Mouse (Mus musculus): Measurements from ENCODE around the gene Lim2. TPM values are rescaled to one million over a fixed set of nuclear protein-coding genes. Genes with fewer than 3 reads are reported as not detected.

The Lim2 gene
- polyA plus RNA-seq (2015; fragmentation: Illumina TruSeq; extraction: RNeasy Lipid Tissue Mini Kit (QIAGEN cat#74804); ENCODE audit: insufficient read depth, low replicate concordance) = not detected

DNA sequence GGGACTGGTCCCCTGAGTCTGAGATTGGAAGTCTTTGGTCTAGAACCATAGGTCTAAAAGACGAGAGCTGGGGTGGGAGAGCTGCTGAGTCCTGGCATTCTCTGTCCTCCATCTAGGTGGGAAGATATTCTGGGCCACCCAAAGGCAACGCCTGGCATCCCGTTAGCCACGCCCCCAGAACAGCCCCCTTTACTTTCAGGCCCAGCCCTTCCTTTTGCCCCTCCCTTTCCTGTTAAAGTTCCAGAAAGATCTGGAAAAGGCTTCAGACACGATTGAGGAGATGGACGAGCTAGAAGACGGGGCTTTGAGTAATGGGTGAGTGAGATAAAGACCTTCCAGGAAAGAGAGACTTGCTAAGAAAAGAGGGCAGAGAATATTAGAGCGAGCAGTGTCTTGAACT lies at the start of gene Lim2:
Gene Lim2, plus strand, starts transcription at position 265 of the 400 bp plus-strand sequence.

DNA sequence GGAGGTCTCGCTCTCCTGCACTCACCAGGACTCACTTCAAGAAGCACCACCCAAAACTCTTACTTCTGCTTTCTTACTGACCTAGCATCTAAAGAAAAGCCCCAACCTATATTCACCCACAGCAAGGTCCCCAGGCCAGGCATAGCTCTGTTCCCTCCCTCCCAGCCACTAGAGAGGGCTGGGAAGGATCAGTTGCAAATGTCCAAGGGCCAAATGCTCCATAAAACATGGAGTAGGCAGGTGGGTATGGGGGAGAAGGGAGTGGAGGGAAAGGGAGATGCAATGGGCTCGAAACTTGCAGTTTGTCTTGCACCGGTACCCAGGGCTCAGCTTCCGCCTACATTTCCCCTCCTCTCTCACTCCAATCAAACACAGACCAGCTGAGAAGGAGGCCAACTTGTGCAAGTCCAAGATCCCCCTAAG lies 19.3 kb upstream of the Lim2 start, which contains the start of gene Siglecg:
Gene Siglecg, plus strand, starts transcription at position 74 of the 423 bp plus-strand sequence.

DNA sequence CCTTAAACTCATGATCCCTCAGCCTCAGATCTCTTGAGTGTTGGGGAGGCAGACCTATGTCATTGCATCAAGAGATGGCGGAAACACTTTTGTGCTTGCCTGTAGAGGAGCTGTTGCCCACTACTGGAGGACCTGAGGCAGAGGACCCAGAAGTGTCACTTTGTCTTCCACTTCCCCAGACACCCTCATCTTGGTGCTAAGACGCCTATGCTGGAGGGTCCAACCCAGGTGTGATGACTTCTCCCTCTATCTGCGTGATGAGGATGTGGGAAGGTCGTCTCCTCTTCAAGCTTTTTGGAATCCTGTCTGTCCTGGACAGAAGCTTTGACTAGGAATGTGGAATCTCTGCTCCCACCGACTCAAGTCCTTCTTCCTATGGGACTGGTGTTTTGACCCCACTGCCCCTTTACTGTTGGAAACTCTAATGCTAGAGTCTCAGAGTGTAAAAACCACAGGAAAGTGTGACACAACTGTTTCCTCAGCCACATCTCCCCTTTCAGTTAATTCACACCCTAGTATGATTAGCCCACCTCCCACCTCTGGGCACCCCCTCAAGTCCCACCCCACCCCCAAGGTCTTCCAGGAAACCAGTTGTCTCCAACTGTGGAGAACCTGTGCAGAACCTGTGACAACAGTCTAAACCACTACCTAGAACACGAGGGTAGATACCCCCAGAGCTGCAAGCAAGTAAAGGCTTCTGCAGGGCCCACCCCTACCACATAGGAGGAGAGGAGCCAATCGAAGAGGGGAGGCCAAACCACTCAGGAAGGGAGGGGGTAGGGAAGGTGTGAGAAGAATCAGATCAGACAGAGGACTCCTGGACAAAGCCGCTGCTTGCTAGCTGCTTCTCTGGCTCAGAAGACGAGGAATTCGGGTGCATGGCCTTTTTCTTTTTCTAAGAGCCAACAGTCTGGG lies 9.1 kb downstream of the Lim2 start, which contains the start of gene Nkg7:
Gene Nkg7, plus strand, starts transcription at position 733 of the 915 bp plus-strand sequence.

DNA sequence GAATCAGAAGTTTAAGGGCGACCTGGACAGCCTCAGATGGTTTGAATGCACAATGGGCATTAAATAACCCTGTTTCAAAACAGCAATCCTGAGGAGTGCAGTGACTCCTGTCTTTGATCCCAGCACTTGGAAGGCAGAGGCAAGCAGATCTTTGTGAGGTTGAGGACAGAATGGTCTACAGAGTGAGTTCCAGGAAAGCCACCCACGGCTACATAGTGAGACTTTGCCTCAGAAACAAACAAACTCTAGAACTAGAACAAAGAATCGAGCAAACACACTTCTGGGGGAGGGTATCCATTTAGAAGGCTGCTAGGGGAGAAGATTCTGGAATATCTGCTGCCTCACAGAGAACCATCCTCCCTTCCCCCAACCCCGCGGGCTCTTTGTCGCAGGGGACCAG lies 13.0 kb downstream of the Lim2 start, which contains the start of gene Cldnd2:
Gene Cldnd2, plus strand, starts transcription at position 301 of the 400 bp plus-strand sequence.

DNA sequence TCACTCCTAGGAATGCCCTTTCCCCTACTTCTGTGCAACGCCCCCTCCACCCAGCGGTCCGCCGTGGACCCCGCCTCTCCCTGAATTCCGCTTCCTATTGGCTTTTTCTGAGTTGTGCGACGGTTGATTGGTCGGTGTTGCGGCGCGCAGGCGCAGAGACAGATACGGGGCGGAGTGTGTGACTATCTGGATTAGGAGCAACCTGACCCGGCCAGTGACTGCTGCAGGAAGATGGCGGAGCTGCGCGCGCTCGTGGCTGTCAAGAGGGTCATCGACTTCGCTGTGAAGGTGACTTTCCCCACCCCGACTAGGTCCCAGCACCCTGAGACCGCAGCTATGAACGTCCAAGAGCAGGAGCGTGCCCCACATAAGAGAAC lies 16.4 kb downstream of the Lim2 start, which contains the start of the genes Etfb and Gm45233:
Gene Etfb, plus strand, starts transcription at position 167 of the 377 bp plus-strand sequence.
Gene Gm45233, plus strand, starts transcription at position 212 of the 377 bp plus-strand sequence.

DNA sequence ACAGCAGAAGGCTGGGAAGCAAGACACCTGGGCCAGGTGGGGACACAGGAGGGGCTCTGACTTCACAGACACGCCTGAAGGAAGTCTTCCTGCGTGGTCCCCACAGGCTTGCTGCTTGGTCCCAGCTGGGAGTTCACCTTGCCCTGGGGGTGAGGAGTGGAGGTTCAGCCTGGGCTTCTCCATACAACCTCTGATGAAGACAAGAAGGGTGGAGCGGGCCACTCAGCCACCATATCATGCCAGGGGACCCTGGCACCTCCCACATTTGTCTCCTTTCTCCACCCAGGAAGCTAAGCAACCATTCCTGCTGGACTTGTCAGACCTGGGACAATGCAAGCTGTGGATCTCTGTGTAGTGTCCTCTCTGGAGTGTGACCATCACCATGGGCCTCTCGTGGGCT lies 35.4 kb downstream of the Lim2 start, which contains the start of gene Vsig10l:
Gene Vsig10l, plus strand, starts transcription at position 301 of the 400 bp plus-strand sequence.

Other genes with a start within 250 kb of the Lim2 start
- gene Zfp715, start 114.4 kb upstream of the Lim2 start, polyA plus RNA-seq (2015; fragmentation: Illumina TruSeq; extraction: RNeasy Lipid Tissue Mini Kit (QIAGEN cat#74804); ENCODE audit: insufficient read depth, low replicate concordance) = 46.8 TPM
- gene Siglecf, start 76.3 kb upstream of the Lim2 start, polyA plus RNA-seq (2015; fragmentation: Illumina TruSeq; extraction: RNeasy Lipid Tissue Mini Kit (QIAGEN cat#74804); ENCODE audit: insufficient read depth, low replicate concordance) = 0.94 TPM
- 244 TPM for gene Siglecg, start 19.5 kb upstream of the Lim2 start, polyA plus RNA-seq (2015; fragmentation: Illumina TruSeq; extraction: RNeasy Lipid Tissue Mini Kit (QIAGEN cat#74804); ENCODE audit: insufficient read depth, low replicate concordance)
- 79.6 TPM for gene Nkg7, start 9.4 kb downstream of the Lim2 start, polyA plus RNA-seq (2015; fragmentation: Illumina TruSeq; extraction: RNeasy Lipid Tissue Mini Kit (QIAGEN cat#74804); ENCODE audit: insufficient read depth, low replicate concordance)
- gene Cldnd2, start 13.1 kb downstream of the Lim2 start, polyA plus RNA-seq (2015; fragmentation: Illumina TruSeq; extraction: RNeasy Lipid Tissue Mini Kit (QIAGEN cat#74804); ENCODE audit: insufficient read depth, low replicate concordance) = not detected
- gene Etfb, start 16.4 kb downstream of the Lim2 start, polyA plus RNA-seq (2015; fragmentation: Illumina TruSeq; extraction: RNeasy Lipid Tissue Mini Kit (QIAGEN cat#74804); ENCODE audit: insufficient read depth, low replicate concordance) = 48.7 TPM
- gene Gm45233, start 16.5 kb downstream of the Lim2 start, polyA plus RNA-seq (2015; fragmentation: Illumina TruSeq; extraction: RNeasy Lipid Tissue Mini Kit (QIAGEN cat#74804); ENCODE audit: insufficient read depth, low replicate concordance) = not detected
- 1.5 TPM for gene Vsig10l, start 35.5 kb downstream of the Lim2 start, polyA plus RNA-seq (2015; fragmentation: Illumina TruSeq; extraction: RNeasy Lipid Tissue Mini Kit (QIAGEN cat#74804); ENCODE audit: insufficient read depth, low replicate concordance)
- gene Iglon5, start 62.4 kb downstream of the Lim2 start, polyA plus RNA-seq (2015; fragmentation: Illumina TruSeq; extraction: RNeasy Lipid Tissue Mini Kit (QIAGEN cat#74804); ENCODE audit: insufficient read depth, low replicate concordance) = not detected
- gene 4931406B18Rik, start 78.3 kb downstream of the Lim2 start, polyA plus RNA-seq (2015; fragmentation: Illumina TruSeq; extraction: RNeasy Lipid Tissue Mini Kit (QIAGEN cat#74804); ENCODE audit: insufficient read depth, low replicate concordance) = 0.12 TPM
- 36.3 TPM for gene Cd33, start 116.8 kb downstream of the Lim2 start, polyA plus RNA-seq (2015; fragmentation: Illumina TruSeq; extraction: RNeasy Lipid Tissue Mini Kit (QIAGEN cat#74804); ENCODE audit: insufficient read depth, low replicate concordance)
- gene Zfp658, start 134.6 kb downstream of the Lim2 start, polyA plus RNA-seq (2015; fragmentation: Illumina TruSeq; extraction: RNeasy Lipid Tissue Mini Kit (QIAGEN cat#74804); ENCODE audit: insufficient read depth, low replicate concordance) = 9.9 TPM
- gene Zfp719, start 151.9 kb downstream of the Lim2 start, polyA plus RNA-seq (2015; fragmentation: Illumina TruSeq; extraction: RNeasy Lipid Tissue Mini Kit (QIAGEN cat#74804); ENCODE audit: insufficient read depth, low replicate concordance) = 7.9 TPM
- gene Zfp819, start 179.5 kb downstream of the Lim2 start, polyA plus RNA-seq (2015; fragmentation: Illumina TruSeq; extraction: RNeasy Lipid Tissue Mini Kit (QIAGEN cat#74804); ENCODE audit: insufficient read depth, low replicate concordance) = 0.28 TPM
- gene Ceacam18, start 207.0 kb downstream of the Lim2 start, polyA plus RNA-seq (2015; fragmentation: Illumina TruSeq; extraction: RNeasy Lipid Tissue Mini Kit (QIAGEN cat#74804); ENCODE audit: insufficient read depth, low replicate concordance) = not detected
- gene Siglece, start 232.5 kb downstream of the Lim2 start, polyA plus RNA-seq (2015; fragmentation: Illumina TruSeq; extraction: RNeasy Lipid Tissue Mini Kit (QIAGEN cat#74804); ENCODE audit: insufficient read depth, low replicate concordance) = 26.2 TPM
- 5.7 TPM for gene Ctu1, start 244.3 kb downstream of the Lim2 start, polyA plus RNA-seq (2015; fragmentation: Illumina TruSeq; extraction: RNeasy Lipid Tissue Mini Kit (QIAGEN cat#74804); ENCODE audit: insufficient read depth, low replicate concordance)

All from spleen, adult 10 weeks (tissue).